Mouse (Mus musculus) heart, adult 2 months (tissue): ENCODE data around the gene Hpcal1. TPM values are rescaled to one million over a fixed set of nuclear protein-coding genes. Genes with fewer than 3 reads are reported as not detected.
"Not testable (repeated sequence)": the region's sequence is repeated elsewhere in the genome, so short reads cannot be mapped to it uniquely, and the experiment has no call there.

Source experiments
- DNase-seq, 2 experiments: peaks; one replicate each; pipeline ENCODE4 v3.0.0; 2021
- H3K27ac ChIP-seq: fragments of 200-600 bp; 2 replicates; pipeline ENCODE4 v1.8.1; 2022
- H3K27me3 ChIP-seq: fragments of 200-500 bp; 2 replicates; pipeline ENCODE4 v1.6.1; 2012; ENCODE audit warnings: mild to moderate bottlenecking, low read length, inconsistent platforms, mixed read lengths; ENCODE audit not compliant: control insufficient read depth, insufficient read depth
- H3K36me3 ChIP-seq: fragments of 200-500 bp; 2 replicates; pipeline ENCODE4 v1.6.1; 2012; ENCODE audit warnings: low read length, inconsistent platforms; ENCODE audit not compliant: control insufficient read depth, insufficient read depth
- H3K4me1 ChIP-seq: fragments of 200-500 bp; 2 replicates; pipeline ENCODE4 v1.6.1; 2011; ENCODE audit warnings: low read length; ENCODE audit not compliant: control insufficient read depth, insufficient read depth
- H3K4me3 ChIP-seq: fragments of 200-600 bp; 2 replicates; pipeline ENCODE4 v1.8.1; 2022
- H3K79me2 ChIP-seq: fragments of 200-500 bp; replicated peaks from 2 replicates; pipeline ENCODE4 v1.6.1; 2012; ENCODE audit warnings: mild to moderate bottlenecking, inconsistent platforms, low read length, moderate library complexity, mixed read lengths; ENCODE audit not compliant: control insufficient read depth, insufficient read depth
- H3K9ac ChIP-seq: fragments of 200-500 bp; 2 replicates; pipeline ENCODE4 v1.6.1; 2012; ENCODE audit warnings: low read depth, mild to moderate bottlenecking, control low read depth, inconsistent platforms, low read length, mixed read lengths
- CTCF ChIP-seq: fragments of 200-600 bp; IDR thresholded peaks from 2 replicates; pipeline ENCODE4 v1.8.1; 2022; ENCODE audit warnings: antibody characterized with exemption, mild to moderate bottlenecking, moderate library complexity
- EP300 ChIP-seq: fragments of 200-500 bp; IDR thresholded peaks from 2 replicates; pipeline ENCODE4 v1.6.1; 2011; ENCODE audit warnings: low read depth, low read length, control low read depth; ENCODE audit not compliant: insufficient read depth
- POLR2A ChIP-seq: fragments of 200-500 bp; IDR thresholded peaks from 2 replicates; pipeline ENCODE4 v1.6.1; 2011; ENCODE audit warnings: mild to moderate bottlenecking, low read depth, low read length, control low read depth; ENCODE audit not compliant: insufficient read depth
- WGBS: fragments of 180-500 bp; shearing (Covaris S2); methylation state at CpG from one replicate; pipeline ENCODE4 v1.1.7; 2018; 5-methylcytosine and 5-hydroxymethylcytosine counted together
- intact Hi-C: fragments of 180-260 bp; cut with DNase I; formaldehyde crosslinking; loops from one replicate; pipeline ENCODE4 v1.15.1; 2025
- polyA plus RNA-seq: library from polyadenylated mRNA; depleted of rRNA; stranded (reverse); fragments of >200 nt; gene quantifications from 2 replicates; pipeline ENCODE4 v1.2.3, GENCODE M21; 2012
- total RNA-seq, 2 experiments: library from RNA; stranded (reverse); gene quantifications; 2 replicates each; pipeline ENCODE4 v1.2.3; 2021

Hpcal1 gene
- total and polyA plus RNA-seq, 3 experiments: 16.3 to 37.9 (median 21.5) TPM

DNA sequence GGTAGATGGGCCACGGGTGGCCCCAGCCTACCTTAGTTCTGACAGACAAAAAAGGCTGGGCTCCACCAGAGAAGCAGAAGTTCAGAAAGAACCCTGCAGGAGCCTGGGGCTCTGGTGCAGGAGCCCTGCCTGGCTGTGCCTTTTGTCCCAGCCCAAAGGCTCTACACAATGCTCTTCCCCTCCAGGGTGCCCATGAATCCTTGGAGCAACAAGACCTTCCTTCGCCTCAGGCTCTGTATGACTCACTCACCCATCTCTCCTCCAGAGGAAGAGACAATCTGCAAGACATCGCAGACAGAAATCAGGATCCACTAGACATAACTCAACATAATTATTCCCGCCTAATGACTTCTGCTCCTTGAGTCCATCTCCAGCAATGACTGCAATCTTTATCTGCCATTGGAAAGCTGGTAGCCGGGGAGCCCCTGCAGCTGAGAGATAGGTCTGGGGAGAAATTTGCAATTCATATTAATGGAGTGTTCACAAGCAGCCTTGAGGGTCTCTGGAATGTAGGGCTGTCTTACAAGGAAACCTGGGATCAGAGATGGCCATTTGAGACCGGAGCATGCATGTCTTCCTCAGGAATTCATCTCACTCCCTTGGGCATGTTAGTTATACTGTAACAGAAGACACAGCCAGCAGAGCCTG is 71.8 kb downstream of the Hpcal1 start:
- 71% methylated on average over 6 of the region's 6 CpGs for WGBS
- Histone ChIP-seq H3K36me3 (peaks cover 3% of the 10 kb centered on the region), H3K4me3 (no peak overlapping the region), H3K27ac (no peak overlapping the region; the same call in 1 of the 2 replicates), H3K4me1 (peaks cover 16% of the 10 kb centered on the region), H3K27me3 (no peaks in the 10 kb centered on the region), H3K79me2 (no peaks in the 10 kb centered on the region; the same call in 1 of the 2 replicates), H3K9ac (no peak overlapping the region)
- TF ChIP-seq CTCF: no peak
- no peak for TF ChIP-seq EP300
- TF ChIP-seq POLR2A: no peak
- no peak for DNase-seq
- intact Hi-C loops: no loop called here

DNA sequence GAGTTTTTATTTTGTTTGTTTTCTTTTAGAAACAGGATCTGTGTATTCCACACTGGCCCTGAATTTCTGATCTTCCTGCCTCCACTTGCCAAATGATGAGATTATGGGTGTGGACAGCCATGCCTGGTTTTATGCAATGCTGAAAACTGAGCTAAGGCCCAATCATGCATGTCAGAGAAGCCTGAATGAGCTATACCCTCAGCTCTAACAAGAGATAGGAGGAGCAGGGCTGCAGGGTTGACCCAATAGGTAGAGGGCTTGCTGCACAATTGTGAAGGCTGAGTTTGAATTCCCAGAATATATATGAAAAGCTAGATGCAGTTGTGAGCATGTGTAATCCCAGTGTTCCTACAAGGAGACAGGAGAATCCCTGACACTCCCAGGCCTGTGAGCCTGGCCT is 72.4 kb downstream of the Hpcal1 start:
- DNase-seq: no peak
- intact Hi-C loops: no loop called here
- H3K9ac ChIP-seq: no peak overlapping the region

GRCm38 (mm10) chr12:17764005-17764404 is 73.3 kb downstream of the Hpcal1 start:
- 67% methylated on average over 3 of the region's 3 CpGs for WGBS
- peaks cover 6% of the 10 kb centered on the region for H3K36me3 ChIP-seq

More for the DNA sequence above, 72.4 kb downstream of the Hpcal1 start:
- Histone ChIP-seq H3K4me1 (peaks cover 16% of the 10 kb centered on the region), H3K27ac (no peak overlapping the region), H3K79me2 (no peaks in the 10 kb centered on the region; the same call in 1 of the 2 replicates), H3K27me3 (no peaks in the 10 kb centered on the region), H3K36me3 (peaks cover 3% of the 10 kb centered on the region), H3K4me3 (no peak overlapping the region)
- TF ChIP-seq POLR2A: no peak
- no peak for TF ChIP-seq EP300
- TF ChIP-seq CTCF: no peak

GRCm38 (mm10) chr12:17767567-17767966 is 76.9 kb downstream of the Hpcal1 start:
- not testable (repeated sequence) for H3K4me3 ChIP-seq, H3K79me2 ChIP-seq, H3K27me3 ChIP-seq, H3K9ac ChIP-seq
- WGBS: 57% methylated on average over 1 of the region's 1 CpGs
- intact Hi-C loops: loop anchor here (1.0 to 5.0 kb wide), 3 partner anchors 20 to 65 kb away; no protein-coding TSS in a partner anchor
- H3K4me1 ChIP-seq: peaks cover 43% of the 10 kb centered on the region
- DNase-seq: peak in 1 of 2 experiments; percentile 32
- TF ChIP-seq EP300: 0 out of 2 replicates have a peak, but pooled peaks have one; percentile 13
- H3K36me3 ChIP-seq: peaks cover 14% of the 10 kb centered on the region
- H3K27ac ChIP-seq: peak overlapping the region; percentile 52; the same call in 1 of the 2 replicates

More at GRCm38 (mm10) chr12:17764005-17764404, 73.3 kb downstream of the Hpcal1 start:
- no peak overlapping the region for H3K9ac ChIP-seq
- DNase-seq: no peak
- H3K4me3 ChIP-seq: no peak overlapping the region
- peaks cover 21% of the 10 kb centered on the region for H3K4me1 ChIP-seq
- H3K27ac ChIP-seq: no peak overlapping the region; the same call in 1 of the 2 replicates
- no peak for TF ChIP-seq CTCF
- TF ChIP-seq POLR2A: no peak
- intact Hi-C loops: no loop called here
- no peaks in the 10 kb centered on the region; the same call in 1 of the 2 replicates for H3K79me2 ChIP-seq
- H3K27me3 ChIP-seq: no peaks in the 10 kb centered on the region

- H3K9ac ChIP-seq: peak overlapping the region; percentile 45; the same call in 1 of the 2 replicates
- WGBS: 20% methylated on average over 2 of the region's 2 CpGs
- no peaks in the 10 kb centered on the region for H3K27me3 ChIP-seq
- H3K4me1 ChIP-seq: peaks cover 39% of the 10 kb centered on the region
- peak; percentile 57 to 69 for DNase-seq
- intact Hi-C loops: loop anchor here (5.0 kb wide), 3 partner anchors 32 to 67 kb away; no protein-coding TSS in a partner anchor
- H3K36me3 ChIP-seq: peaks cover 11% of the 10 kb centered on the region
- TF ChIP-seq CTCF: no peak
- TF ChIP-seq POLR2A: peak; percentile 44; the same call in 1 of the 2 replicates
- peak; percentile 79 for TF ChIP-seq EP300
- no peaks in the 10 kb centered on the region; the same call in 1 of the 2 replicates for H3K79me2 ChIP-seq
- no peak overlapping the region for H3K4me3 ChIP-seq
- H3K27ac ChIP-seq: peak overlapping the region; percentile 87
Observed at GRCm38 (mm10) chr12:17769476-17770172, 79.0 kb downstream of the Hpcal1 start.

- H3K9ac ChIP-seq: no peak overlapping the region
- DNase-seq: peak in 1 of 2 experiments; percentile 31
- H3K27ac ChIP-seq: peak overlapping the region; percentile 65
- TF ChIP-seq POLR2A (no peak), CTCF (no peak), EP300 (peak; percentile 64; the same call in 1 of the 2 replicates)
- intact Hi-C loops: loop anchor here (5.0 kb wide), 1 partner anchor 33 kb away; no protein-coding TSS in a partner anchor
- 46% methylated on average over 2 of the region's 2 CpGs for WGBS
- H3K27me3 ChIP-seq: no peaks in the 10 kb centered on the region
- H3K79me2 ChIP-seq: no peaks in the 10 kb centered on the region
- peaks cover 34% of the 10 kb centered on the region for H3K4me1 ChIP-seq
- H3K4me3 ChIP-seq: no peak overlapping the region
- H3K36me3 ChIP-seq: peaks cover 11% of the 10 kb centered on the region
Observed at GRCm38 (mm10) chr12:17770538-17770937, 79.9 kb downstream of the Hpcal1 start.

- intact Hi-C loops: loop anchor here (5.0 kb wide), 1 partner anchor 36 kb away; no protein-coding TSS in a partner anchor
- not testable (repeated sequence) for H3K27ac ChIP-seq, H3K4me3 ChIP-seq, H3K9ac ChIP-seq, H3K79me2 ChIP-seq, H3K27me3 ChIP-seq
- peak; percentile 62 to 74 for DNase-seq
- Histone ChIP-seq H3K4me1 (peaks cover 29% of the 10 kb centered on the region), H3K36me3 (peaks cover 10% of the 10 kb centered on the region)
- WGBS: 49% methylated on average over 5 of the region's 5 CpGs
Observed at GRCm38 (mm10) chr12:17773721-17774120, 83.1 kb downstream of the Hpcal1 start.

DNA sequence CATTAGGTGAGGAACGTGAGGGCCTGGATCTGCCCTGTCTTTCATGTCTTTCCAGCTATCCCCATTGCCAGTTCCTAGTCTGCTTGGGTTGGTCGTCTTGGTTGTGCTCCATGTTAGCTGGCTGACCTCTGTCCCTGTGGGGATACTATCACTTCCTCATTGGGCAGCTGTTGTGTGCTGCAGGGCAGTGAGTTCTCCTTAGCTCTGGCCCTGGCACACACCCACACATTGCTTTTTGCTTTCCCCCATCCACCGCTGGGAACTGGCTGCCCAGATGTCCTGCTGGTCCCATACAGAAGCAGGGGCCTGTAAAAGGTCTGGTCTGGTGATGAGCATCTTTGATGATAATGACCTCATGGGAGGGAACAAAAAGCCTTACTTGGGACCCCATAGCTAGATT is 84.2 kb downstream of the Hpcal1 start:
- WGBS: 45% methylated on average over 3 of the region's 3 CpGs
- peaks cover 20% of the 10 kb centered on the region for H3K4me1 ChIP-seq
- H3K36me3 ChIP-seq, H3K4me3 ChIP-seq, H3K79me2 ChIP-seq, H3K27me3 ChIP-seq, DNase-seq, H3K27ac ChIP-seq, H3K9ac ChIP-seq: not testable (repeated sequence)
- intact Hi-C loops: loop anchor here (5.0 kb wide), 1 partner anchor 38 kb away; no protein-coding TSS in a partner anchor
